Mouse (Mus musculus) liver, embryonic 14.5 days (tissue): ENCODE data around the gene Ccdc170.

ENCODE experiments used
- CTCF ChIP-seq: IDR thresholded peaks from 2 replicates; pipeline ENCODE4 v1.5.1; 2016; ENCODE audit warnings: antibody characterized with exemption, low read depth, control low read depth
- EP300 ChIP-seq: IDR thresholded peaks from 2 replicates; pipeline ENCODE4 v1.6.1; 2016; ENCODE audit warnings: antibody characterized with exemption, low read depth

DNA sequence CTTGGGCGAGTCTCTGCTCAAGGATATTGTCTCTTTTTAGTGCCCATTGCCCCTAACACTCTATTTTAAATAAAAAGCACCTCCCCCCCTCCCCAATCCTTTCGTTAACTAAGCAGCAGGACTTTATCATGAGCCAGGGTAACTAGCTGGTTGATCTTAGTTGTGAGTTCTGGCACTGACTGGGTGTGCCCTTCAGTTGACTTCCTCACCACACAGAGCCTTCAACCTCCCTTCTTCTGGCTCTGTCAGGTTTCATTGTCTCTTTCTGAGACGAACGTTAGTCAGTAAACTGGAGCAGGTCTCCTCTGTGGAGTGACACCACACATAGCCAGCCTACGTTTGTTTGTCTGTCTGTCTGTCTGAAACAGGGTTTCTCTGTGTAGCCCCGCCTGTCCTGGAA, 50.4 kb downstream of the Ccdc170 start:
- TF ChIP-seq CTCF, result no peak
- TF ChIP-seq EP300, result no peak
